Mouse (Mus musculus): ENCODE measurements at regions not wholly inside any gene's neighbourhood (a gene's known extent, or its start where the extent isn't known, plus 50 kb on each side); places are given as distances from the start of the nearest gene placed in this dataset.
A peak's percentile ranks its signal among the peaks of the same experiment; 100 is the strongest.

- no peak for DNase-seq
Measured at GRCm38 (mm10) chr2:128301709-128302108, 175.9 kb downstream of the Bcl2l11 start.

- DNase-seq = no peak
Measured at GRCm38 (mm10) chr2:128304063-128304712, 178.3 kb downstream of the Bcl2l11 start.

- DNase-seq = no peak
Measured at GRCm38 (mm10) chr2:128306693-128307092, 180.9 kb downstream of the Bcl2l11 start.

GRCm38 (mm10) chr2:128309541-128310030, 183.7 kb downstream of the Bcl2l11 start:
- DNase-seq = peak; percentile 28 to 66

GRCm38 (mm10) chr2:128310081-128310480, 184.2 kb downstream of the Bcl2l11 start:
- DNase-seq = peak; percentile 90 to 96

GRCm38 (mm10) chr2:128312084-128312594, 186.3 kb downstream of the Bcl2l11 start:
- DNase-seq = peak; percentile 88 to 90

GRCm38 (mm10) chr2:128312659-128313581, 187.1 kb downstream of the Bcl2l11 start:
- peak; percentile 67 to 77 for DNase-seq

GRCm38 (mm10) chr2:128313582-128313918, 187.7 kb downstream of the Bcl2l11 start:
- DNase-seq = peak in 1 of 2 experiments; percentile 36

GRCm38 (mm10) chr2:128313948-128314347, 188.1 kb downstream of the Bcl2l11 start:
- no peak for DNase-seq

GRCm38 (mm10) chr2:128316516-128316915, 190.7 kb downstream of the Bcl2l11 start:
- DNase-seq = no peak

- DNase-seq = no peak
Measured at GRCm38 (mm10) chr2:128318266-128318665, 192.4 kb downstream of the Bcl2l11 start.

GRCm38 (mm10) chr2:128318956-128319355, 193.1 kb downstream of the Bcl2l11 start:
- peak; percentile 34 to 52 for DNase-seq

GRCm38 (mm10) chr2:128321475-128321874, 195.6 kb downstream of the Bcl2l11 start:
- DNase-seq = peak; percentile 71 to 84

- DNase-seq = peak; percentile 74 to 80
Measured at GRCm38 (mm10) chr2:128324256-128325096, 198.6 kb downstream of the Bcl2l11 start.

GRCm38 (mm10) chr2:128325097-128325421, 199.2 kb downstream of the Bcl2l11 start:
- DNase-seq = peak in 1 of 2 experiments; percentile 27

GRCm38 (mm10) chr2:128325456-128325855, 199.6 kb downstream of the Bcl2l11 start:
- DNase-seq = no peak

- DNase-seq = no peak
Measured at GRCm38 (mm10) chr2:128330833-128331232, 205.0 kb downstream of the Bcl2l11 start.

- no peak for DNase-seq
Measured at GRCm38 (mm10) chr2:128331275-128331674, 205.4 kb downstream of the Bcl2l11 start.

GRCm38 (mm10) chr2:128331681-128332080, 205.8 kb downstream of the Bcl2l11 start:
- no peak for DNase-seq

GRCm38 (mm10) chr2:128333401-128334142, 207.7 kb downstream of the Bcl2l11 start:
- DNase-seq = no peak

GRCm38 (mm10) chr2:128334143-128334470, 208.3 kb downstream of the Bcl2l11 start:
- DNase-seq = no peak

Measured in heart, adult 18-20 months (tissue).